Mouse (Mus musculus): Measurements from ENCODE around the gene Ccser1. TPM values are rescaled to one million over a fixed set of nuclear protein-coding genes. Genes with fewer than 3 reads are reported as not detected.
A peak's percentile ranks its signal among the peaks of the same experiment; 100 is the strongest.
"Not testable (repeated sequence)": the region's sequence is repeated elsewhere in the genome, so short reads cannot be mapped to it uniquely, and the experiment has no call there.

Ccser1 gene
- polyA plus RNA-seq, 1 experiment = 26.2 TPM

DNA sequence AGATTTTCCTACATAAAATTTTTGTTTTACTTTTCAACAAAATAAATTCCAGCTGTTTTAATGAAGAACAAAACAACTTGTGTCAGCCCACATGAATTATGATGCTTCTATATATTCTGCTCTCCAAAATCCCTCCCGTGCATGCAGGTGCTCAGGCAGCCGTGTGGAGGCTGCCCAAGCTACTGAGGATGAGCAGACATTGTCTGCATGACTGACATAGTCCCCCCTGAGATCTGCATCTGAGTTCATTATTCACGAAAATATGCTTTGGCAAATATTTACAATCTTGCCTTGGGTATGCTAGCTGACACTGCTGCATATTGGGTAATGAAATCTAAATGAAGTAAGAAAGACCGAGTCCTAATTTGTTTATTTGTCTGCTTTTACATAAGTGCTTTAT lies 718.1 kb downstream of the Ccser1 start:
- DNase-seq (ENCODE audit: low read depth) = peak; percentile 39
- TF ChIP-seq CTCF (IDR thresholded peaks at IDR 0.05; ENCODE audit: borderline replicate concordance, extremely low read depth, insufficient read depth, insufficient read length) (no peak), POLR2A (IDR thresholded peaks at IDR 0.05; ENCODE audit: borderline replicate concordance, extremely low read depth, insufficient read depth, insufficient read length, poor library complexity, severe bottlenecking) (no peak)

DNA sequence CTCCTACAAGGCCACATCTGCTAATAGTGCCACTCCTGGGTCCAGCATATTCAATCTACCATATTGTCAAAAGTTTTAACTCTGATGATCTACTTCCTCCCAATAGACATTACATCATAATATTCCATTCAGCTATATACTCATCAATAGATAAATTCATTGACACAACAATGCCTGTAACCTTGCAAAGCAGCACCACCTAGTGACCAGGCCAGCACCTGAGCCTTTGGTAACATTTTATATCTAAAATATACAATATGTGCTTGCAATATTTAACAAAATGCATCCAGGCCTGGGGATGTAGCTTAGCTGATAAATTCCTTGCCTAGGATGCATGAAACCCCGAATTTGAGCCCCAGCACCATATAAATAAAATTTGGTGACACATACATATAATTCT lies 722.6 kb downstream of the Ccser1 start:
- TF ChIP-seq POLR2A (IDR thresholded peaks at IDR 0.05; ENCODE audit: borderline replicate concordance, extremely low read depth, insufficient read depth, insufficient read length, poor library complexity, severe bottlenecking) (no peak), CTCF (IDR thresholded peaks at IDR 0.05; ENCODE audit: borderline replicate concordance, extremely low read depth, insufficient read depth, insufficient read length) (peak; percentile 45; the same call in 1 of the 2 replicates)
- DNase-seq (ENCODE audit: low read depth) = peak; percentile 31

DNA sequence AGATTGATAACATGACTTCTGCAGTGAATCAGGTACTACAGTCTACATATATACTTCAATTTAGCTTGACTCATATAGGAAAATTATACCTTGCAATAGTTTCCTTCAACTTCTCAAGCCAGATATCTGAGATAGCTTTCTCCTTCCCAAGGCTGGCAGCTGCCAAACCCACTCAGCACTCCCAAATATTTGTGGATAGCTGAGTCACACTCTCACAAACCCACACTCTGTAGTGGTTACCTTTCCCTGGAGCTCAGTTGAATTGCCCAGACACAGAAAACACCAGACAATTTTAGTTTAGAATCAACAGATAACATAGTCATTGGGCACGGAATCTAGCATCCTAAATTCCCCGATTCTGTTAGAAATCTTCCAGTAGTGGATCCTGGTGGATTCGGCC lies 732.8 kb downstream of the Ccser1 start:
- DNase-seq (ENCODE audit: low read depth) = no peak
- no peak for TF ChIP-seq POLR2A (IDR thresholded peaks at IDR 0.05; ENCODE audit: borderline replicate concordance, extremely low read depth, insufficient read depth, insufficient read length, poor library complexity, severe bottlenecking)
- no peak for TF ChIP-seq CTCF (IDR thresholded peaks at IDR 0.05; ENCODE audit: borderline replicate concordance, extremely low read depth, insufficient read depth, insufficient read length)

GRCm38 (mm10) chr6:61931622-61932021 lies 751.5 kb downstream of the Ccser1 start:
- no peak for TF ChIP-seq CTCF (IDR thresholded peaks at IDR 0.05; ENCODE audit: borderline replicate concordance, extremely low read depth, insufficient read depth, insufficient read length)
- TF ChIP-seq POLR2A (IDR thresholded peaks at IDR 0.05; ENCODE audit: borderline replicate concordance, extremely low read depth, insufficient read depth, insufficient read length, poor library complexity, severe bottlenecking) = no peak
- no peak for DNase-seq (ENCODE audit: low read depth)

- TF ChIP-seq POLR2A (IDR thresholded peaks at IDR 0.05; ENCODE audit: borderline replicate concordance, extremely low read depth, insufficient read depth, insufficient read length, poor library complexity, severe bottlenecking) = no peak
- TF ChIP-seq CTCF (IDR thresholded peaks at IDR 0.05; ENCODE audit: borderline replicate concordance, extremely low read depth, insufficient read depth, insufficient read length) = no peak
- DNase-seq (ENCODE audit: low read depth) = no peak
Observed at GRCm38 (mm10) chr6:61936656-61937055, 756.5 kb downstream of the Ccser1 start.

- no peak for DNase-seq (ENCODE audit: low read depth)
- TF ChIP-seq POLR2A (IDR thresholded peaks at IDR 0.05; ENCODE audit: borderline replicate concordance, extremely low read depth, insufficient read depth, insufficient read length, poor library complexity, severe bottlenecking) = no peak
- no peak for TF ChIP-seq CTCF (IDR thresholded peaks at IDR 0.05; ENCODE audit: borderline replicate concordance, extremely low read depth, insufficient read depth, insufficient read length)
Observed at GRCm38 (mm10) chr6:61939236-61939635, 759.1 kb downstream of the Ccser1 start.

DNA sequence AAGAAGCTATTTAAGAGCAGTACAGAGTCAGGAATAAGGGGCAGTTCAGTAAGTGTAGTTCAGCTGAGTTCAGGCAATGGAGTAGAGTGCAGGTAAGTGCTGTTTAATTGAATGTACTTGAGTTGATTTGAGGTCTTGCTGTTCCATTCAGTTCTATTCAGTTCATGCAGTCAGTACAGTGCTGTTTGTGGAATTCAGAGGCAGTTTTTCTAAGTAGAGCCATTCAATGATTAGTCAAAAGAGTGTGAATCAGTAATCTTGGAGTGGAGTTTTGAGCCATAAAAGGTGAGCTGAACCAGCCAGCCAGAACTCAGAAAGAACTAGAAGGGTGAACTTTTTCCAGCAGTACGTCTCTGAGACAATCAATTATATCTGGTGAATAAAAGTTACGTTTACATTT lies 773.6 kb downstream of the Ccser1 start:
- no peak for DNase-seq (ENCODE audit: low read depth)
- TF ChIP-seq CTCF (IDR thresholded peaks at IDR 0.05; ENCODE audit: borderline replicate concordance, extremely low read depth, insufficient read depth, insufficient read length) (no peak), POLR2A (IDR thresholded peaks at IDR 0.05; ENCODE audit: borderline replicate concordance, extremely low read depth, insufficient read depth, insufficient read length, poor library complexity, severe bottlenecking) (no peak)

- peak; percentile 89 for DNase-seq (ENCODE audit: low read depth)
- TF ChIP-seq CTCF (IDR thresholded peaks at IDR 0.05; ENCODE audit: borderline replicate concordance, extremely low read depth, insufficient read depth, insufficient read length) = no peak
- no peak for TF ChIP-seq POLR2A (IDR thresholded peaks at IDR 0.05; ENCODE audit: borderline replicate concordance, extremely low read depth, insufficient read depth, insufficient read length, poor library complexity, severe bottlenecking)
Observed at GRCm38 (mm10) chr6:61976878-61977277, 796.8 kb downstream of the Ccser1 start.

- TF ChIP-seq POLR2A (IDR thresholded peaks at IDR 0.05; ENCODE audit: borderline replicate concordance, extremely low read depth, insufficient read depth, insufficient read length, poor library complexity, severe bottlenecking) (no peak), CTCF (IDR thresholded peaks at IDR 0.05; ENCODE audit: borderline replicate concordance, extremely low read depth, insufficient read depth, insufficient read length) (peak; percentile 37; the same call in 1 of the 2 replicates)
- peak; percentile 29 for DNase-seq (ENCODE audit: low read depth)
Observed at GRCm38 (mm10) chr6:61978379-61978778, 798.3 kb downstream of the Ccser1 start.

DNA sequence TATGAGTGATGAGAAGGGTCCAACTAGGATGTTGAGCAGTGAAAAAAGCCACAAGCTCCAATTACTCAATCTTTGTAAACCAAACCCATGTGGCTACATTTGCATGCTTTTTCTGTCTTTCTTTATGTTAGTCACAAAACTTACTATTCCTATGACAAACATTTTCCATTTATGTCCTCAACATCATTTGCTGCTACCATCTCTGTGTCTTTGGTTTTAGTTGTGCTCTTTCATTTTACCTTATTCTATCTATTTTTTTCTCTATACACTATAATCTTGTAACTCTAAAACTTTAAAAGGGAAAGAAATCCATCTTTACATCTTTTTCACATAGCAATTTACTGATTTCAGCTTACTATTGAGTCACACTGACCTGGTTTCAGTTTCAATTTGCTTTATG lies 834.2 kb downstream of the Ccser1 start:
- no peak for TF ChIP-seq POLR2A (IDR thresholded peaks at IDR 0.05; ENCODE audit: borderline replicate concordance, extremely low read depth, insufficient read depth, insufficient read length, poor library complexity, severe bottlenecking)
- TF ChIP-seq CTCF (IDR thresholded peaks at IDR 0.05; ENCODE audit: borderline replicate concordance, extremely low read depth, insufficient read depth, insufficient read length) = no peak
- DNase-seq (ENCODE audit: low read depth) = no peak

DNA sequence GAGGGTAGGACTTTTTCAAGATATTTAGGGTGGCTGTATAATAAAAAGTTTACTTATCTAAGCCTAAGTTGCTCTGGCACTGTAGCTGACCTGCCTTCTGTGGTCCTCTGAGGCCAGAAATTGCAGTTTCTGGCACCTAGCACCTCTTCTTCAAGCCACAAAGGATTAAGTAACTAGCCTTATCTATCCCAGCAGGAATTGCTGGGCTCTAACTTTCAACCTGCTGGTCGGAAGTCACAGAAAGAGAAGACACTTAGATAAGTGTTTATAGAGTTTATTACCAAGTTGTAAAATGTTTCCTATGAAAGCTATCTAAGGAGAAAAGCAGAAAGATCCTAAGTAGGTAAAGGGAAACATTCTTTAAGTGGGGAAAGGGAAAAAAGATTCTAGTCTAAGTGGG lies 864.3 kb downstream of the Ccser1 start:
- no peak for TF ChIP-seq CTCF (IDR thresholded peaks at IDR 0.05; ENCODE audit: borderline replicate concordance, extremely low read depth, insufficient read depth, insufficient read length)
- no peak for TF ChIP-seq POLR2A (IDR thresholded peaks at IDR 0.05; ENCODE audit: borderline replicate concordance, extremely low read depth, insufficient read depth, insufficient read length, poor library complexity, severe bottlenecking)
- DNase-seq (ENCODE audit: low read depth) = no peak

DNA sequence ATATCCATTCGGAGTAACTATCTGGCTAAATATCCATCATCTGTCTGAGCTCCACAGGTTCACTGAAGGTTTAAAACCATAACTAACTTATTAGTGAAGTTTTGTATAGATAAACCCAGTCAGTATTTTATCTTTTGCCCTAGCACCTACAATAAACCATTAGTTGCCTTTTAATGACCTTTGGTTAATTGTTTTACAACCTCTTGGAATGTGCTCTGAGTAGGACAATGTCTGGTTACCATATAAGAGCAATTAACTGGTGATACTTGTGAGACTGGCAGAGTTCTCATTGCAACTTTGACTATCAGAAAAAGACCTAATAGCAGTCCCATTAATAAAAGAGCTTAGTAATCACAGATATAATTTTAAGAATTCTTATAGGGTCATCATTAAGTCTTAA lies 864.9 kb downstream of the Ccser1 start:
- DNase-seq (ENCODE audit: low read depth) = not testable (repeated sequence)

DNA sequence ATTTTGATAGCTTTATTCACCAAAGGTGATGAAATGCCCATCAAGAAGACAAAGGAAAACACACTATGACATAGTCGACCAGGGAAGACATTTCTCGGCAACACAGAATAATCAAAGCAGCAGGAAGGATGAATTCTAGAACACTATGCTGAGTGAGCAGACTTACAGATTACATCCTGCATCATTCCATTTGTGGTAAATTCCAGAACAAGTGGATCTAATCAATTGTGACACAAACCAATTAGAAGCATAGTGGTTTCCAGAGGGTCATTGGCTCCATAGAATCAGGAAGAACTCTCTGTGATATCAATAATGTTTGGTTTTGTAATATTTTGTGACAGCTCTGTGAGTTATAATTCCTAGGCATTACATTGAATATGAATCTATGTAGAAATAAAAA lies 875.2 kb downstream of the Ccser1 start:
- TF ChIP-seq CTCF (IDR thresholded peaks at IDR 0.05; ENCODE audit: borderline replicate concordance, extremely low read depth, insufficient read depth, insufficient read length) (no peak), POLR2A (IDR thresholded peaks at IDR 0.05; ENCODE audit: borderline replicate concordance, extremely low read depth, insufficient read depth, insufficient read length, poor library complexity, severe bottlenecking) (no peak)
- no peak for DNase-seq (ENCODE audit: low read depth)

Data from brain, embryonic 14.5 days (tissue).